Mouse (Mus musculus) lung, embryonic 15.5 days (tissue): ENCODE measurements around the gene Dok3. TPM values are rescaled to one million over a fixed set of nuclear protein-coding genes. Genes with fewer than 3 reads are reported as not detected.

Experiments used
- ATAC-seq: fragments of 200-750 bp; cut with Nextera tagmentation; 2 replicates; pipeline ENCODE4 v1.8.0; 2017; ENCODE audit warnings: moderate number of reproducible peaks, borderline replicate concordance; ENCODE audit not compliant: low FRiP score, low TSS enrichment; ENCODE audit errors: extremely low read depth
- H3K27ac ChIP-seq: fragments of 300-500 bp; sonication (generic); 2 replicates; pipeline ENCODE4 v1.5.1; 2015; ENCODE audit warnings: moderate library complexity, mild to moderate bottlenecking, inconsistent platforms
- H3K27me3 ChIP-seq: fragments of 300-500 bp; sonication (generic); 2 replicates; pipeline ENCODE4 v1.6.1; 2015; ENCODE audit warnings: inconsistent platforms
- H3K36me3 ChIP-seq: fragments of 300-500 bp; sonication (generic); 2 replicates; pipeline ENCODE4 v1.6.1; 2015; ENCODE audit warnings: inconsistent platforms
- H3K4me1 ChIP-seq: fragments of 300-500 bp; sonication (generic); 2 replicates; pipeline ENCODE4 v1.6.1; 2015; ENCODE audit warnings: inconsistent platforms
- H3K4me2 ChIP-seq: fragments of 300-500 bp; sonication (generic); 2 replicates; pipeline ENCODE4 v1.6.1; 2015; ENCODE audit warnings: inconsistent platforms, mild to moderate bottlenecking, moderate library complexity
- H3K4me3 ChIP-seq: fragments of 300-500 bp; sonication (generic); 2 replicates; pipeline ENCODE4 v1.5.1; 2015; ENCODE audit warnings: mild to moderate bottlenecking, inconsistent platforms
- H3K9ac ChIP-seq: fragments of 300-500 bp; sonication (generic); 2 replicates; pipeline ENCODE4 v1.6.1; 2015; ENCODE audit warnings: inconsistent platforms
- H3K9me3 ChIP-seq: fragments of 300-500 bp; sonication (generic); 2 replicates; pipeline ENCODE4 v1.6.1; 2016; ENCODE audit warnings: inconsistent platforms
- WGBS: fragments of 180-500 bp; shearing (Covaris S2); methylation state at CpG from one replicate; pipeline ENCODE4 v1.1.7; 2015; 5-methylcytosine and 5-hydroxymethylcytosine counted together
- polyA plus RNA-seq: library from polyadenylated mRNA; unstranded; fragments of >200 nt; fragmentation: Nextera tagmentation; extraction: Ambion mirVana; gene quantifications from 2 replicates; pipeline ENCODE4 v1.2.1, GENCODE M21; 2015

The Dok3 gene
- polyA plus RNA-seq, 1 experiment from 2014 or later = 3.1 TPM

DNA sequence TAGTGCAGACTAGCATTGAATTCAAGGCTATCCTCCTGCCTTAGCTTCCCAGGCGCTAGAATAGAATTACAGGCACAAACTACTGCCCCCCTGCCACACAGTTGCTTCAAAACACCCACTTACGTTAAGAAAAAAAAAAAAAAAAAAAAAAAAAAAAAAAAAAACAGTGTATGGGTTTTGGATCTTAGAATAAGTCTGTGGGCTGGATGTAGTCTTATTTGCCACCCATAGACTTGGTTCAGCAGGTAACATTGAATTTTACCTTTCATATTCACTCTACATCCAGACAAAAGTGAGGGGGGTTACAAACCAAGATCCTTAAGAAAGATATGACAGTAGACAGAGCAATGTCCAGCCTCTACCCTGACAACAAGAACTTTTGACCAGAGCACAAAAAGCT, 38.9 kb upstream of the Dok3 start:
- Histone ChIP-seq H3K27ac (no peak overlapping the region), H3K4me3 (no peak overlapping the region), H3K9me3 (no peaks in the 10 kb centered on the region), H3K4me2 (no peak overlapping the region), H3K9ac (no peak overlapping the region), H3K27me3 (no peaks in the 10 kb centered on the region), H3K4me1 (peaks cover 16% of the 10 kb centered on the region), H3K36me3 (peaks cover 20% of the 10 kb centered on the region)
- 90% methylated on average over 2 of the region's 2 CpGs for WGBS
- ATAC-seq = no peak

DNA sequence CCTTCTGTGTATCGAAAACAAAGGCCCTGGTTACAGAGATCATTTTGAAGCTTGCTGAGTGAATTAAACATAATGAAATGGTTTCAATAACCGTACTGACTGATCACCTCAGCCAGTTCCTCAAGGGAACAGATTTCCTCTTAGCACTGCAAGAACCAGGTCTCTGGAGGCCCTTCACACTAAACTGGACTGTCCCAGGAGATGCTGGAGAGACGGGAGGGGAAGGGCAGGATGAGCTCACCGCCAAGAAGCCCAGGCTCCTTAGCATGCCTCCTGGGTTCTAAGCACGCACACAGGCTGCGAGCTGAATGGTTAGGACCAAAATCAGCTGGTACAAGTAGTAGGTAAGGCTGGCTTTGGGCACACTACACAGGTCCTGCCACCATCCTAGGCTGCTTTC, 37.9 kb upstream of the Dok3 start:
- Histone ChIP-seq H3K9me3 (no peaks in the 10 kb centered on the region), H3K4me1 (peaks cover 13% of the 10 kb centered on the region), H3K36me3 (peaks cover 20% of the 10 kb centered on the region), H3K27me3 (no peaks in the 10 kb centered on the region), H3K4me2 (no peak overlapping the region), H3K4me3 (no peak overlapping the region), H3K27ac (no peak overlapping the region), H3K9ac (no peak overlapping the region)
- ATAC-seq = no peak
- WGBS = 83% methylated on average over 6 of the region's 6 CpGs

- ATAC-seq = no peak
- peaks cover 26% of the 10 kb centered on the region for H3K36me3 ChIP-seq
Measured at GRCm38 (mm10) chr13:55563266-55563879, 34.3 kb upstream of the Dok3 start.

GRCm38 (mm10) chr13:55557499-55557898, 28.4 kb upstream of the Dok3 start:
- H3K27me3 ChIP-seq = no peaks in the 10 kb centered on the region
- H3K9ac ChIP-seq = no peak overlapping the region
- H3K36me3 ChIP-seq = peaks cover 35% of the 10 kb centered on the region; the same call in 1 of the 2 replicates
- ATAC-seq = no peak
- 71% methylated on average over 6 of the region's 6 CpGs for WGBS
- H3K4me1 ChIP-seq = no peaks in the 10 kb centered on the region
- no peaks in the 10 kb centered on the region for H3K9me3 ChIP-seq
- no peak overlapping the region for H3K4me2 ChIP-seq
- H3K4me3 ChIP-seq = no peak overlapping the region
- no peak overlapping the region for H3K27ac ChIP-seq

More at GRCm38 (mm10) chr13:55563266-55563879, 34.3 kb upstream of the Dok3 start:
- 78% methylated on average over 7 of the region's 7 CpGs for WGBS
- no peak overlapping the region for H3K4me2 ChIP-seq
- H3K4me1 ChIP-seq = no peaks in the 10 kb centered on the region
- H3K27ac ChIP-seq = no peak overlapping the region
- no peaks in the 10 kb centered on the region for H3K9me3 ChIP-seq
- no peak overlapping the region for H3K4me3 ChIP-seq
- no peak overlapping the region for H3K9ac ChIP-seq
- no peaks in the 10 kb centered on the region for H3K27me3 ChIP-seq

GRCm38 (mm10) chr13:55555921-55556320, 26.8 kb upstream of the Dok3 start:
- no peak overlapping the region for H3K4me3 ChIP-seq
- no peaks in the 10 kb centered on the region for H3K27me3 ChIP-seq
- H3K9ac ChIP-seq = no peak overlapping the region
- no peak overlapping the region for H3K4me2 ChIP-seq
- H3K4me1 ChIP-seq = no peaks in the 10 kb centered on the region
- no peaks in the 10 kb centered on the region for H3K9me3 ChIP-seq
- WGBS = 89% methylated on average over 9 of the region's 9 CpGs
- peaks cover 31% of the 10 kb centered on the region; the same call in 1 of the 2 replicates for H3K36me3 ChIP-seq
- no peak for ATAC-seq
- no peak overlapping the region for H3K27ac ChIP-seq

- no peaks in the 10 kb centered on the region for H3K27me3 ChIP-seq
- H3K4me1 ChIP-seq = no peaks in the 10 kb centered on the region
- H3K4me2 ChIP-seq = no peak overlapping the region
- 85% methylated on average over 15 of the region's 15 CpGs for WGBS
- no peak for ATAC-seq
- H3K27ac ChIP-seq = no peak overlapping the region
- no peak overlapping the region for H3K9ac ChIP-seq
- peaks cover 60% of the 10 kb centered on the region for H3K36me3 ChIP-seq
- no peaks in the 10 kb centered on the region for H3K9me3 ChIP-seq
- H3K4me3 ChIP-seq = no peak overlapping the region
Measured at GRCm38 (mm10) chr13:55549061-55549460, 20.0 kb upstream of the Dok3 start.

- no peak overlapping the region for H3K9ac ChIP-seq
- H3K27ac ChIP-seq = no peak overlapping the region
- peaks cover 63% of the 10 kb centered on the region for H3K36me3 ChIP-seq
- no peaks in the 10 kb centered on the region for H3K9me3 ChIP-seq
- H3K4me2 ChIP-seq = no peak overlapping the region
- no peaks in the 10 kb centered on the region for H3K27me3 ChIP-seq
- no peak overlapping the region for H3K4me3 ChIP-seq
- no peaks in the 10 kb centered on the region for H3K4me1 ChIP-seq
- 89% methylated on average over 5 of the region's 5 CpGs for WGBS
- ATAC-seq = no peak
Measured at GRCm38 (mm10) chr13:55548426-55548825, 19.3 kb upstream of the Dok3 start.

- no peaks in the 10 kb centered on the region for H3K4me1 ChIP-seq
- 93% methylated on average over 2 of the region's 2 CpGs for WGBS
Measured at GRCm38 (mm10) chr13:55547916-55548315, 18.8 kb upstream of the Dok3 start.

GRCm38 (mm10) chr13:55544792-55545191, 15.7 kb upstream of the Dok3 start:
- H3K4me1 ChIP-seq = no peaks in the 10 kb centered on the region
- peaks cover 86% of the 10 kb centered on the region for H3K36me3 ChIP-seq
- 85% methylated on average over 6 of the region's 6 CpGs for WGBS
- H3K9me3 ChIP-seq = no peaks in the 10 kb centered on the region
- no peak overlapping the region for H3K9ac ChIP-seq
- H3K27ac ChIP-seq = no peak overlapping the region
- no peak for ATAC-seq
- H3K27me3 ChIP-seq = no peaks in the 10 kb centered on the region
- H3K4me2 ChIP-seq = no peak overlapping the region
- no peak overlapping the region for H3K4me3 ChIP-seq

More at GRCm38 (mm10) chr13:55547916-55548315, 18.8 kb upstream of the Dok3 start:
- Histone ChIP-seq H3K4me3 (no peak overlapping the region), H3K4me2 (no peak overlapping the region), H3K9me3 (no peaks in the 10 kb centered on the region), H3K36me3 (peaks cover 63% of the 10 kb centered on the region), H3K9ac (no peak overlapping the region), H3K27me3 (no peaks in the 10 kb centered on the region), H3K27ac (no peak overlapping the region)
- ATAC-seq = no peak

DNA sequence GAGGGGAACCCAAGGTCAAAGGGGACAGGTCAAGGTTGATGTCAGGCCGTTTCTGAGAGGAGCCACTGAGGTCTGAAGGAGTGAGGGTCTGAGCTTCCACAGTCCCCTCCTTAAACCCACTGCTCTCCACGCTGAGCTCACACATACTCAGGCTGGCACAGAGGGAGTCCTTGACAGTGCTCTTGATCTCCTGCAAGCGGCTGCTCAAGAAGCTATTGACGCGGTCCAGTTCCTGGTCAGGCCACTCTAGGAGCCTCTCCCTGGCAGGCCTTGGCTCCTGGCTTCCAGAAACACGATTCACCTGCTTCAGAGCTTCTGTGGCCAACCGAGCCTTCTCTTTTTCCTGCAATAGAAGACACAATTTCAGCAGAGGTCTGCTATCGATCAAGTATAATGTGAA, 14.4 kb upstream of the Dok3 start:
- no peak overlapping the region for H3K4me2 ChIP-seq
- no peaks in the 10 kb centered on the region for H3K4me1 ChIP-seq
- H3K36me3 ChIP-seq = peaks cover 91% of the 10 kb centered on the region
- no peak for ATAC-seq
- no peak overlapping the region for H3K9ac ChIP-seq
- 84% methylated on average over 8 of the region's 8 CpGs for WGBS
- no peak overlapping the region for H3K4me3 ChIP-seq
- no peak overlapping the region for H3K27ac ChIP-seq
- no peaks in the 10 kb centered on the region for H3K27me3 ChIP-seq
- H3K9me3 ChIP-seq = no peaks in the 10 kb centered on the region

DNA sequence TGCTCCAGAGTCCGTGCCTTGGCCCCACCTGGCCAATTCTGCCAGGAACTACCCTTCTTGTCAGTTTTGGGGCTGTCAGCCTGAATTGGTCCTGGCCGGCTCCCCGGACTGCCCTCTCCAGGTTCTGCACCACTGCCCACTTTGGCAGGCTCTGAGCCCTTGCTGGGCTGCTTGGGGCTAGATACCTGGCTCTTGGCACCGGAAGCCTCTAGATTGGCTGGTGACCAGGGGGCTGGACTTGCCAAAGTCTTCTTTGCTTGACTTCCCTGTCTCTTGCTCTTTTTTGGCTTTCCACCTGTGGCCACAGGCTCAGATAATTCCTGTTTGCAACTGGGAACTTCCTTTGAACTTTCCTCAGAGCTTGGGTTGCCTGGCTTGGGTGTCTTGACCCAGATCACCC, 13.8 kb upstream of the Dok3 start:
- Histone ChIP-seq H3K9ac (no peak overlapping the region), H3K27ac (no peak overlapping the region), H3K27me3 (no peaks in the 10 kb centered on the region), H3K4me3 (no peak overlapping the region), H3K4me2 (no peak overlapping the region), H3K9me3 (no peaks in the 10 kb centered on the region), H3K4me1 (no peaks in the 10 kb centered on the region), H3K36me3 (peaks cover 90% of the 10 kb centered on the region)
- WGBS = 90% methylated on average over 4 of the region's 4 CpGs
- ATAC-seq = no peak

- Histone ChIP-seq H3K4me1 (peaks cover 5% of the 10 kb centered on the region), H3K27me3 (no peaks in the 10 kb centered on the region), H3K4me3 (no peak overlapping the region), H3K4me2 (no peak overlapping the region), H3K27ac (no peak overlapping the region), H3K9me3 (no peaks in the 10 kb centered on the region), H3K9ac (no peak overlapping the region), H3K36me3 (peaks cover 72% of the 10 kb centered on the region)
- 86% methylated on average over 2 of the region's 2 CpGs for WGBS
- ATAC-seq = no peak
Measured at GRCm38 (mm10) chr13:55540933-55541332, 11.8 kb upstream of the Dok3 start.
